Comparison of ENCODE assay signal across 7 mouse cellular contexts in genomic region chr10:24630469-24631081, GRCm38 (mm10). TPM values are rescaled to one million over a fixed set of nuclear protein-coding genes. Genes with fewer than 3 reads are reported as not detected.
DNase-seq lines count a peak whose midpoint lies in the region; ATAC-seq and TF ChIP-seq lines count a peak whose summit lies in the region.

No protein-coding gene starts in this region.

- intact Hi-C loops in left cerebral cortex, postnatal 4 days (cut with DNase I): loop anchor here (10.0 kb wide), 1 partner anchor 84 kb away; the partner anchor contains the start of gene Enpp1

- CTCF ChIA-PET in Patski (lab: Charles Lee): interaction anchor here (0.9 to 1.8 kb wide), 4 partner anchors 22 to 267 kb away, joined by 3 to 9 read pairs (median 3); no protein-coding TSS in a partner anchor

- no peaks in the 10 kb centered on the region for H3K9me3 ChIP-seq in forebrain, embryonic 16.5 days (ENCODE audit: control insufficient read depth, low read length)
- no peaks in the 10 kb centered on the region for H3K9me3 ChIP-seq in hindbrain, embryonic 15.5 days
- H3K9me3 ChIP-seq in midbrain, embryonic 14.5 days (ENCODE audit: control insufficient read depth, low read length): no peaks in the 10 kb centered on the region

- no peak overlapping the region for H3K9ac ChIP-seq in forebrain, embryonic 16.5 days (replicated peaks; ENCODE audit: low read depth, low read length)
- no peak overlapping the region; the same call in 1 of the 2 replicates for H3K9ac ChIP-seq in hindbrain, embryonic 15.5 days
- H3K9ac ChIP-seq in midbrain, embryonic 14.5 days (replicated peaks; ENCODE audit: low read length): no peak overlapping the region

- H3K27ac ChIP-seq in cerebellum, adult 2 months (ENCODE audit: insufficient read depth, low read length): no peak overlapping the region
- no peak overlapping the region for H3K27ac ChIP-seq in forebrain, embryonic 16.5 days (ENCODE audit: low read length)
- no peak overlapping the region for H3K27ac ChIP-seq in hindbrain, embryonic 15.5 days (replicated peaks)
- no peak overlapping the region for H3K27ac ChIP-seq in midbrain, embryonic 14.5 days (replicated peaks; ENCODE audit: low read depth, low read length)

- no peak for DNase-seq in Patski (ENCODE audit: low read depth, low spot score)
- DNase-seq in cerebellum, adult 2 months: peak; percentile 26 to 57
- peak; percentile 69 for DNase-seq in left cerebral cortex, postnatal 4 days
- peak; percentile 91 for DNase-seq in midbrain, embryonic 14.5 days
- peak; percentile 20 to 75 for DNase-seq in spleen, adult 18-20 months

- in situ Hi-C loops in Patski (cut with MboI; ENCODE audit: low pct_unique_long_range_greater_than_20kb): loop anchor here (5.0 to 25.0 kb wide), 2 partner anchors 157 to 582 kb away; no protein-coding TSS in a partner anchor

- no peaks in the 10 kb centered on the region for H3K27me3 ChIP-seq in Patski
- H3K27me3 ChIP-seq in cerebellum, adult 2 months (ENCODE audit: control insufficient read depth, insufficient read depth, low read length): no peaks in the 10 kb centered on the region; the same call in 1 of the 2 replicates
- no peaks in the 10 kb centered on the region for H3K27me3 ChIP-seq in forebrain, embryonic 16.5 days (replicated peaks; ENCODE audit: control insufficient read depth, insufficient read depth, low read length)
- H3K27me3 ChIP-seq in hindbrain, embryonic 15.5 days: no peaks in the 10 kb centered on the region
- H3K27me3 ChIP-seq in midbrain, embryonic 14.5 days (ENCODE audit: control insufficient read depth, insufficient read depth, low read length): no peaks in the 10 kb centered on the region

- POLR2A ChIA-PET in Patski (lab: Charles Lee): no interaction called here

- no peaks in the 10 kb centered on the region for H3K4me1 ChIP-seq in cerebellum, adult 2 months (ENCODE audit: control insufficient read depth, insufficient read depth, low read length)
- no peaks in the 10 kb centered on the region for H3K4me1 ChIP-seq in forebrain, embryonic 16.5 days (replicated peaks; ENCODE audit: control insufficient read depth, insufficient read depth, low read length)
- H3K4me1 ChIP-seq in hindbrain, embryonic 15.5 days (replicated peaks): no peaks in the 10 kb centered on the region
- H3K4me1 ChIP-seq in midbrain, embryonic 14.5 days (ENCODE audit: control insufficient read depth, insufficient read depth, low read length): no peaks in the 10 kb centered on the region

- no peak for TF ChIP-seq POLR2A in cerebellum, adult 2 months (IDR thresholded peaks at IDR 0.05; ENCODE audit: borderline replicate concordance, insufficient read depth, low read length)

- WGBS in cerebellum, adult 2 months: 21% methylated on average over 18 of the region's 18 CpGs
- WGBS in forebrain, embryonic 16.5 days: 19% methylated on average over 18 of the region's 18 CpGs
- WGBS in hindbrain, embryonic 15.5 days: 24% methylated on average over 18 of the region's 18 CpGs
- WGBS in midbrain, embryonic 14.5 days: 24% methylated on average over 18 of the region's 18 CpGs

- no peaks in the 10 kb centered on the region for H3K36me3 ChIP-seq in forebrain, embryonic 16.5 days (ENCODE audit: control insufficient read depth, insufficient read depth)
- no peaks in the 10 kb centered on the region for H3K36me3 ChIP-seq in hindbrain, embryonic 15.5 days
- H3K36me3 ChIP-seq in midbrain, embryonic 14.5 days (ENCODE audit: control insufficient read depth, insufficient read depth, low read length): no peaks in the 10 kb centered on the region

- peak overlapping the region; percentile 27 for H3K4me2 ChIP-seq in forebrain, embryonic 16.5 days (ENCODE audit: low read length)
- H3K4me2 ChIP-seq in hindbrain, embryonic 15.5 days: peak overlapping the region; percentile 45
- H3K4me2 ChIP-seq in midbrain, embryonic 14.5 days (ENCODE audit: low read length): peak overlapping the region; percentile 42

- no peak overlapping the region for H3K4me3 ChIP-seq in cerebellum, adult 2 months (replicated peaks; ENCODE audit: insufficient read depth, low read depth, low read length)
- H3K4me3 ChIP-seq in forebrain, embryonic 16.5 days (replicated peaks; ENCODE audit: low read length): peak overlapping the region; percentile 20
- H3K4me3 ChIP-seq in hindbrain, embryonic 15.5 days: peak overlapping the region; percentile 22; the same call in 1 of the 2 replicates
- no peak overlapping the region for H3K4me3 ChIP-seq in midbrain, embryonic 14.5 days (replicated peaks; ENCODE audit: low read depth, low read length)

- TF ChIP-seq CTCF in Patski (IDR thresholded peaks at IDR 0.05): peak; percentile 90
- TF ChIP-seq CTCF in cerebellum, adult 2 months (IDR thresholded peaks at IDR 0.05; ENCODE audit: borderline replicate concordance, insufficient read depth, low read depth, low read length): peak; percentile 78

- ATAC-seq in Patski: no peak
- ATAC-seq in forebrain, embryonic 16.5 days: peak; percentile 79
- ATAC-seq in hindbrain, embryonic 15.5 days (ENCODE audit: low FRiP score, low read depth): peak; percentile 62; the same call in 1 of the 2 replicates
- ATAC-seq in midbrain, embryonic 14.5 days (ENCODE audit: low FRiP score, low TSS enrichment): peak; percentile 57; the same call in 1 of the 2 replicates

RNA-seq across cellular contexts. Expression of gene Ccn2, which starts 35.3 kb away (rescaled TPM):
- polyA plus RNA-seq in Patski (2021): 124 TPM
- 9.8 TPM in 2 replicates for polyA plus RNA-seq in cerebellum, adult 2 months (2012; rRNA removed)
- 3.0 and 3.5 TPM in 2 replicates for polyA plus RNA-seq in forebrain, embryonic 16.5 days (2015; fragmentation: Nextera tagmentation; extraction: Ambion mirVana)
- 3.1 and 4.0 TPM in 2 replicates for polyA plus RNA-seq in hindbrain, embryonic 15.5 days (2015; fragmentation: Nextera tagmentation; extraction: Ambion mirVana)
- 10 to 100 TPM; 26.6 to 28.2 TPM for total RNA-seq in left cerebral cortex, postnatal 4 days (2021)
- polyA plus RNA-seq in midbrain, embryonic 14.5 days (2014; fragmentation: Nextera tagmentation; extraction: Ambion mirVana): 1.4 and 2.0 TPM in 2 replicates

Comparison
In these comparisons a context has a peak if more than half of its experiments do, and no peak if none do; other contexts are left out.
1. H3K4me3 ChIP-seq: peak in forebrain, embryonic 16.5 days (single experiment) and hindbrain, embryonic 15.5 days (single experiment); none in cerebellum, adult 2 months (single experiment) and midbrain, embryonic 14.5 days (single experiment).
2. RNA of gene Ccn2, which starts 35.3 kb away (polyA plus RNA-seq): 124 TPM in Patski (single experiment); 9.8 TPM in cerebellum, adult 2 months, 3.1 to 4.0 TPM in hindbrain, embryonic 15.5 days, 3.0 to 3.5 TPM in forebrain, embryonic 16.5 days and 1.4 to 2.0 TPM in midbrain, embryonic 14.5 days; every median in the first group is over 10 times any median in the second.
3. Peak in every context shown above with its lines, with median percentiles within 50 percentile points of each other: H3K4me2 ChIP-seq.